Mouse (Mus musculus) splenic B cell, adult 2 months (primary cell): Measurements from ENCODE around the gene Acd.

Experiments
- DNase-seq: peaks from one replicate; pipeline ENCODE4 v3.0.0-alpha.2; 2011; ENCODE audit warnings: low read depth, low spot score
- H3K27me3 ChIP-seq: 2 replicates; pipeline ENCODE4 v1.6.1; 2012; ENCODE audit warnings: mild to moderate bottlenecking, low read length, moderate library complexity, mixed read lengths; ENCODE audit not compliant: control insufficient read depth, poor library complexity, insufficient read depth, severe bottlenecking
- H3K36me3 ChIP-seq: 2 replicates; pipeline ENCODE4 v1.6.1; 2012; ENCODE audit warnings: mild to moderate bottlenecking, low read length, moderate library complexity, mixed read lengths; ENCODE audit not compliant: control insufficient read depth, poor library complexity, insufficient read depth, severe bottlenecking

The Acd gene

DNA sequence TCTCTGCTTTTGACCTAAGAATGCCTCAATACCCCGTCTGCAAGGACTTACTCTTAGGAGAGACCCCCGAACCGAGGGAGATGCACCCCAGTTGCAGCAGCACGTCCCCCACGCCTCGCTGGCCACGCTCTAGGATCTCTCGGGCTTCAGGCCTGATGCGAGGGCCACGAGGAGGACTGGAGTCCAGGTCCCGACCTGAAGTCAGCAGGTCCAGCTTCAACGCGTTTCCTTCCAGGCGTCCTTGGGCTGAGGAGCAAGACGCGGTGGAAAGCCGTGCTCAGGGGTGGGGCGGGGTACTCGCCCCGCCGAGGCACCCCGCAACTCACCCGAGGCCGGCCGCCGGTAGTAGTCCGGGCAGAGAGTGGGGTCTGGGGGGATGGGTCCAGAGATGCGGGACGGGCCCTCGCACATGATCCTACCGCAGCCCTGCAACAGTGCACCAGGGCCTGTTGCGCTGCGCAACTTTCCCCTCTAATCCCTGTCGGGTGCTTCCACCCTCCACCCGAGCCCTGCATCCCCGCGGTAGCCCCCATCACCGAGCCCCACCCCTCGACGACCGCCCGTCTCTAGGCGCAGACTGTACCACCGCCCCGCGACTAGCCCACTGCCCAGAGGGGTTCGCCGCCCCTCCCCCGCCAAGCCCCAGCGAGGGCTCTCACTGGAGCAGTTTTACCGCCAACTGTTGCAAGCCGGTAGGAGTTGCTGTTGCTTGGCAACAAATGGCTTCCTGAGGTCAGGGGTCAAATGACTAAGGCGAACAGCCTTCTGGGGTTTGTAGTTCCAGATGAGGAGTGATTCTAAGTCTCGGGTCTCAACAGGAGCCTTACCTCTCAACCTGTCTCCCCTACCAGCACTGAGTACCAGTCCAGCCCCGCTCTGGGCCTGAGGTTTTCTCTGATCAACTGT lies 6.8 kb upstream of the Acd start, which contains the start of the genes 4933405L10Rik and Enkd1:
TSS of gene 4933405L10Rik (plus strand) at position 158 of the 906 bp plus-strand sequence.
TSS of gene Enkd1 (minus strand) at position 713 of the 906 bp plus-strand sequence.
- Histone ChIP-seq H3K27me3 (no peaks in the 10 kb centered on the region), H3K36me3 (no peaks in the 10 kb centered on the region)
- DNase-seq, result peak; percentile 88

DNA sequence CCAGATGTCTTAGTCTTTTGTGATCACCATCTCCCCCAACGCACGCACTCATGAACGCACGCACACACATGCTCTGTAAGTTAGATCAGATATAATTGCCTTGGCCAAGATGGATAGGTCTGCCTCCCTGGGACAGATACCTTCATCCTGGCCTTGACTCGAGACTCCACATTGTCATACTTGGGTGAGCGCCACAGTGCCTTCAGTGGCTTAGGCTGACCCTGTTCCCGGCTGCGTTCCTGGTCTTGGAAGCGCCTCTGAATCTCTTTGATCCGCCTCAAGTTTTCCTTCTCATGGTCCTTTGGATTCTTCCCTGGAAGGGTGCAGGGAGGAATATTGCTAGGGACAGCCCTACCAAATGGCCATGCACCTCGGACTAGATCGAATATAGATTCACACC lies 5.5 kb upstream of the Acd start:
- Histone ChIP-seq H3K36me3 (no peaks in the 10 kb centered on the region), H3K27me3 (no peaks in the 10 kb centered on the region)
- no peak for DNase-seq

DNA sequence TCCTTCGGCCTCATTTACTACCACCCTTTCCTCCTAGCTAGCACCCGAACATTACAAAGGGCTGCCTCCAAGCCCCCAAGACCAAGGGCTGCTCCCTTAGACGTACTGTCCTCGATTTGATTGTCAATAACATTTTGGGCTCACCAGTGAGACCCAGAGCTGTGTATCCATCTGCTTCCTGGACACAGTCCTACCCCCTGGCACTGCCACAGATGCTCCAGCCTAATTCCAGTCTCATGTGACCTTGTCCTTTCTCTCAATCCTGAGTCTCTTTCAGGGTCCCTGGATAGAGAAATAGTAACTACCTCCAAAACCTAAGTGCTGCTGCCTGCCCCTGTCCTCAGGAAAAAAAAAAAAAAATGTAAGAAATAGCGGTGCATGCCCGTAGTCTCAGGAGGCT lies 4.1 kb upstream of the Acd start:
- Histone ChIP-seq H3K36me3 (no peaks in the 10 kb centered on the region), H3K27me3 (no peaks in the 10 kb centered on the region)
- DNase-seq, result no peak

DNA sequence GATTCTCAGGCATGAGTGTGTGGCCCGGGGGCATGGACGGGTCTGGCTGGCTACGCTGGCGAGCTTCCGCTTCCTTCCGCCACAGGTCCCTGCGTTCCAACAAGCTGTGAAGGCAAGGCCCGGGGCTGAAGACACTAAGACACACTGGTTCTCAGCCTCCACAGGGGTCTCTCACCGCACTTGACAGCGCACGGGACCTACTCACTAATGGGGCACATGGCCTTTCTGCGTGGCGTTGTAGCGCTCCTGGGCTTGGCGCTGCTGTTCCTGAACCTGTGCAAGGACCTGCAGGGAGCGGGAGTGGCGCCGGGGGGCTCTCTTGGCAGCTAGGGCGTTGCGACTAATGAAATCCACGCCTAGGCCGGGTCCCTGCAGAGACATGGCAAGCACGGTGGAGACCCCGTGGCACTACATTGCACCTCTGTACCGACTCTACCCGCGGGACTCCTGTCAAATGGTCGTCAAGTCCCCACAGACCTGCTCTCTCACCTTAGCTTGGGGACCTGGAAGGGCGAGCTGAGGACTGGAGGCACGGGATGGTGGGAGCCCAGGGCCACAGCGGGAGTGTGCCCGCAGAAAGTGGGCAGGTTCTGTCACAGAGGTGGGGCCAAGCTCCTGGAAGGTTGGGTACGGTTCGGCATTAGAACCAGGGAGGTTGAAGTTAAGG lies 3.4 kb upstream of the Acd start:
- no peak for DNase-seq
- Histone ChIP-seq H3K27me3 (no peaks in the 10 kb centered on the region), H3K36me3 (no peaks in the 10 kb centered on the region; the same call in 1 of the 2 replicates)

DNA sequence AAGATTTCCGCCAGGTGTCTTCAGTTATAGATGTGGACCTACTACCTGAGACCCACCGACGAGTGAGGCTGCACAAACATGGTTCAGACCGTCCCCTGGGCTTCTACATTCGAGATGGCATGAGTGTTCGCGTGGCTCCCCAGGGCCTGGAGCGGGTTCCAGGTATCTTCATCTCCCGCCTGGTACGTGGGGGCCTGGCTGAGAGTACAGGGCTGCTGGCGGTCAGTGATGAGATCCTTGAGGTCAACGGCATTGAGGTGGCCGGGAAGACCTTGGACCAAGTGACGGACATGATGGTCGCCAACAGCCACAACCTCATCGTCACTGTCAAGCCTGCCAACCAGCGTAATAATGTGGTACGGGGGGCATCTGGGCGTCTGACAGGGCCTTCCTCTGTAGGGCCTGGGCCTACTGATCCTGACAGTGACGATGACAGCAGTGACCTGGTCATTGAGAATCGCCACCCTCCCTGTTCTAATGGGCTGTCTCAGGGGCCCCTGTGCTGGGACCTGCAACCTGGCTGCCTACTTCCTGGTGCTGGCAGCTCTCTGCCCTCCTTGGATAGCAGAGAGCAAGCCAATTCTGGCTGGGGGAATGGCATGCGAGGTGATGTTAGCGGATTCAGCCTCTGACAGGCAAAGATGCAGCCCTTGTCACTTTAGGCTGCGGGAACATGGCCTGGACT lies 2.0 kb upstream of the Acd start:
- no peak for DNase-seq
- Histone ChIP-seq H3K36me3 (peaks cover 4% of the 10 kb centered on the region), H3K27me3 (no peaks in the 10 kb centered on the region)

DNA sequence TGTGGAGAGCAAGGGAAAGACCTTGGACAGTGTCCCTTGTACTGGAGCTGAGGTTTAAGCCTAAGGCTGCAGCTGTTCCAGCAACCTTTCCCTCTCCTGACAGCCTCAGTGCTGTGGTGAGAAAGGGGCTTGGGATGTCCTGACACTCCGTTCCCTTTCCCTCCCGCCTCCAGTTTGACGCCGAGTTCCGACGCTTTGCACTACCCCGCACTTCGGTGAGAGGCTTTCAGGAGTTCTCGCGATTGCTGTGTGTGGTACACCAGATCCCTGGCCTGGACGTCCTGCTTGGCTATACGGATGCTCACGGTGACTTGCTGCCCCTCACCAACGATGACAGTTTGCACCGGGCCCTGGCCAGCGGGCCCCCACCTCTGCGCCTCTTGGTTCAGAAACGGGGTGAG lies 1.1 kb upstream of the Acd start:
- peaks cover 6% of the 10 kb centered on the region for H3K36me3 ChIP-seq
- DNase-seq, result no peak
- H3K27me3 ChIP-seq, result no peaks in the 10 kb centered on the region

DNA sequence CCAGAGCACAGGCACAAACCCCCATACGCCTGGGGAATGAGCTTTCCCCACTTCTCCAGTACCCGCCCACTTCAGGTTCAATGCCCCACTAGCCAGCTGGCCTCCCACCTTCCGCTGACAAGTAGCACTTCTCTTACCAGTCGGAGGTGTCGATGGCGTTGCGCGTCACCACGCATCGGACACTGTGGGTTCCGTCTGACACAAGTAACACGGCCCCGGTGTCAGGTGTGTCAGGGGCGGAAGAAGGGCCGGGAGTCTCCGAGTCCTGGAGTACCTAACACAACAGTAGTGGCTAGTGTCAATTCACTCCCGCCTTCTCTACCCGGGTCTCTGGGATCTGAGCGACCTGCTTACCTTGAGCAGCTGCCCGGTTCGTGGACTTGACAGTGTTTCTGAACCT lies 336 bp downstream of the Acd start:
- Histone ChIP-seq H3K36me3 (peaks cover 12% of the 10 kb centered on the region), H3K27me3 (no peaks in the 10 kb centered on the region)
- peak; percentile 90 for DNase-seq

DNA sequence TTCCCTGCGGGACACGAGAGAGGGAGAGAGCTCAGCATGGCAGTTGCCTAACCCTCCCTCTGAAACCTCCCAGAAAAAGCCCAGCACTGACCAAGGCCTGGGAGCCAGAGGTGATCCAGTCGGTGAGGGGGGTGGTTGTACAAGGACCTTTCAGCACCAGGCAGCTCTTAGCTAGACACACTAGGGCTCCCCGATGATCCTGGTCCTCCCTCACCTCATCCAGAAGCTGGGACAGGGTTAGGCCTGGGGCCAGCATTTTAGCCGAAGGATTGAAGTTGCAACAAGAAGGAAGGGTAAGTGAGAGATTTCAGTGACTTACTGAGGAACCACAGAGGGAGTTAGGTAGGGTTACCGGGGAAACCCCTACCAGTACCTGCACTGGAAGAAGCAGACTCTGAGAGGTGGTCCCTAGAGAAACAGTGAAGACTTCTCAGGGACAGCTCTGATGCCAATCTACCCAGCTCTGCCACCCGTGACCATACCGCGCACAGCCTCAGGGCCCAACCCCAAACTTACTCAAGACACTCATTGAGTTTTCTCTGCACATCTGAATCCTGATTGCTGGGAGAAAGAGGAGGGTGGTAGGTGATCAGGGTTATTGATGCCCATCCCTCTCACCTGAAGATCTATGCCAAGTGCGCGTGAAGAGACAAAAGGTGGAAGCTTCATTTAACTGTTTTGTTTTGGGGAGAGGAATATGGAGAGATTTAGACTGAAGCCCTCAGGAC lies 1.2 kb downstream of the Acd start:
- H3K36me3 ChIP-seq, result peaks cover 13% of the 10 kb centered on the region
- peak; percentile 36 for DNase-seq
- H3K27me3 ChIP-seq, result no peaks in the 10 kb centered on the region

DNA sequence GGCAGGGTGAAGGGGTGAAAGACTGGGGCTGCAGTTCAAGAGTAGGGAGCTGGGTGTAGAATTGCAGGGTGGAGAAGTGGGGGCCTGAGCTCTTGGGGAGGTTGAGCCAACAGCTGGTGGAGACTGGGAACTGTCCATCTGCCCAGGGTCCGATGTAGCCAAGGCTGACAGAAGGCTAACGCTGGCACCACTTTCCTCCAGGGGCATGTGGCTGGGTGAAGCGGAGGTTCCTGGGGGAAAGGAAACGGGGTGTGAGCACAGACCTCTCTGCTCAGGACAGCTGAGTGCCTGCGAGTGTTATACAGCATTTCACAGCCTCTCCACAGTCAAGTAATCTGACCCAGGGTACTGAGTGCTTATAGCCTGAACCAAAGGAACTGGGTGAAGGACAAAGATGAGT lies 2.2 kb downstream of the Acd start:
- no peak for DNase-seq
- H3K27me3 ChIP-seq, result no peaks in the 10 kb centered on the region
- H3K36me3 ChIP-seq, result peaks cover 17% of the 10 kb centered on the region

DNA sequence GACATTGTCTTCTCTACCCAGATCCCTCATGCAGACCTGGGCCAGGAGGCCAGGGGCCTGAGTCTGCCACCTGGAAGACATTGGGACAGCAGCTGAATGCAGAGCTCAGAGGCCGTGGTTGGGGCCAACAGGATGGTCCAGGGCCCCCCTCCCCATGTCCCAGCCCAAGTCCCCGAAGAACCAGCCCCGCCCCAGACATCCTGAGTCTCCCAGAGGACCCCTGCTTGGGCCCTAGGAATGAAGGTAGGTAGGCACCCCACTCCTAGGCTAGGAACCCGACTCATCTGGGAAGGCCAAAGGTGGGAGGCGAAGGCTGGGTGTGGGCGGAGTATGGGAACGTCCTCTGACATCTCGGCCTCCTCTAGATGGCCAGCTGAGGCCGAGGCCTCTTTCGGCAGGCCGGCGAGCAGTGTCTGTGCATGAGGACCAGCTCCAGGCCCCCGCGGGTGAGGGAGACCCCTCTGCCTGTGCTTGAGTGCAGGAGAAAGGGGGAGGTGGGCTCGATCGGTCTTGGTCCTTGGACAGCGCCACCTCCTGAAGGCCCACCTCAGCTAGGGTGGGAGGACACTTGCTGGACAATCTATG lies 3.6 kb downstream of the Acd start:
- no peak for DNase-seq
- Histone ChIP-seq H3K27me3 (no peaks in the 10 kb centered on the region), H3K36me3 (peaks cover 22% of the 10 kb centered on the region)

DNA sequence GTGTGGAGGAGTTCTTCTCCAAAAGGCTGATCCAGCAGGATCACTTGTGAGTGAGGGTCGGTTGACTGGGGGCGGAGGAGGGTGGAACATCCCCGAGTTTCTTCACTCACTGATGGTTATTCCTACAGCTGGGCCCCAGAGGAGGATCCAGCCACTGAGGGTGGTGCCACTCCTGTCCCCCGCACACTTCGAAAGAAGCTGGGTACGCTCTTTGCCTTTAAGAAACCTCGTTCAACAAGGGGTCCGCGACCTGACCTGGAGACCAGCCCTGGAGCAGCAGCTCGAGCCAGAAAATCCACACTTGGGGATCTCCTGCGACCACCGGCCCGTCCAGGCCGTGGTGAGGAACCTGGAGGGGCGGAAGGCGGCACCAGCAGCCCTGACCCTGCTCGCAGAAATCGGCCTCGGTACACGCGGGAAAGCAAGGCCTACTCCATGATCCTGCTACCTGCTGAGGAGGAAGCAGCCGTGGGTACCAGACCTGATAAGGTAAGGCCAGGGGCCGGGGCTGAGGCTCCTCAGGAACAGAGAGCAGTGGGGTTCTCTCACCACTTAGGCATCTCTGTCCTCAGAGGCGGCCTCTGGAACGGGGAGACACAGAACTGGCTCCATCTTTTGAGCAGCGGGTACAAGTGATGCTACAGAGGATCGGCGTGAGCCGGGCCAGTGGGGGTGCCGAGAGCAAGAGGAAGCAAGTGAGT lies 5.7 kb downstream of the Acd start:
- DNase-seq, result no peak
- H3K27me3 ChIP-seq, result no peaks in the 10 kb centered on the region; the same call in 1 of the 2 replicates
- peaks cover 28% of the 10 kb centered on the region for H3K36me3 ChIP-seq

DNA sequence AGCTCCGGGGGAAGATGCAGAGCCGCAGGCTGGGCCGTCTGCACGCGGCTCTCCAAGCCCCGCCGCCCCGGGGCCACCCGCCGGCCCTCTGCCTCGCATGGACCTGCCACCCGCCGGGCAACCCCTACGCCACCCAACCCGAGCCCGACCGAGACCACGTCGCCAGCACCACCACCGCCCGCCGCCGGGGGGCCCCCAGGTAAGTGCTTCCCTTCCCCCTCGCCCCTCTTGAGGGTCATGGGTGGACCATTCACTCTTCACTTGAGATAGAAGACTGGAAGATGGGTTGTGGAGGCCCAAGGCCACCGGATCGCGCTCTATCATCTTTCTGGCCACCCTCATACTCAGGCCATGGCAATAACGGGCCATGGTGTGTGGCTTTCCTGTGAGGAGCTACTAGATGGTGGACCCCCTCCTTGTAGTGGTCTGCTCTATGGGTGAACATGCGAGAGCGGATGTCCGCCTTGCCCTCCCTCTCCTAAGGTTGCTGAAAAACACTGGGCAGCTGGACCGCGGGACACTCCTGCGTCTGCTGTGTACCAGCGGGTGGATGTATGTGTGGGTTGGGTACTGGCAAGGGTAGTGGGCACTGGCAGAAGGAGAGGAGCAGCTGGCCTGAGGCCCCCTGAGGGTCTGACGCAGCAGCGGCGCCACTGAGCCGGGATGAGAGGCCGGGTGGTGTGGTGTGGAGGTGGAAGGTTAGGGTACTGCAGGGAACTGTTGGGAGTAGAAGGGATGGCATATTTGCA lies 6.7 kb downstream of the Acd start:
- Histone ChIP-seq H3K27me3 (no peaks in the 10 kb centered on the region; the same call in 1 of the 2 replicates), H3K36me3 (peaks cover 34% of the 10 kb centered on the region)
- no peak for DNase-seq

DNA sequence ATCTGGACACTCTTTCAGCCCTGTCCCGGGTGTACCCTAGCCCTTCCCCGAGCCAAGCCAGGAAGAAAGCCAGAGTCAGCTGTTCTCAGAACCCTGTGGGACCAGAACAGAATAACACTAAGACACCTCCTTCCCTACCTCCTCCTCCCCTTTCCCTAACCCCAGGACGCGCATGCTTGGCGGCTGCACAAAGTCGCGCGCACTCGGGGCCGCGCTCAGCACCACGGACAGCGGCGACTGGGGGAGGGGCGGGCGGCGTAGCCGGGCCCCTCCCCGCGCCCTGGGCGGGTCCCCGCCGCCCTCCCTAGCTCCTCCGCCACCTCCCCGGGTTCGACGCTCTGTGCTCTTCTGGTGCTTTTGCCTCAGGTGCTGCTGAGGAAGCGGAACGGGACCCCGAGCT lies 7.3 kb downstream of the Acd start:
- no peaks in the 10 kb centered on the region; the same call in 1 of the 2 replicates for H3K27me3 ChIP-seq
- H3K36me3 ChIP-seq, result peaks cover 35% of the 10 kb centered on the region
- no peak for DNase-seq
